Mouse (Mus musculus): ENCODE measurements around the gene Sik2. TPM values are rescaled to one million over a fixed set of nuclear protein-coding genes. Genes with fewer than 3 reads are reported as not detected.

Gene Sik2
- polyA plus RNA-seq, 1 experiment from 2014 or later = 10.4 TPM

GRCm38 (mm10) chr9:50884741-50885599 lies 123.9 kb downstream of the Sik2 start:
- no peak overlapping the region for H3K9ac ChIP-seq (replicated peaks; ENCODE audit: low read depth)
- H3K36me3 ChIP-seq (ENCODE audit: insufficient read depth, low read length) = no peaks in the 10 kb centered on the region
- DNase-seq (ENCODE audit: low spot score) (peak; percentile 95), ATAC-seq (peak; percentile 70)
- H3K9me3 ChIP-seq (ENCODE audit: low read length) = no peaks in the 10 kb centered on the region
- no peak overlapping the region for H3K4me3 ChIP-seq (ENCODE audit: low read depth, low read length)
- no peaks in the 10 kb centered on the region for H3K27me3 ChIP-seq (replicated peaks; ENCODE audit: insufficient read depth, low read length)
- H3K27ac ChIP-seq (ENCODE audit: low read length) = peak overlapping the region; percentile 78
- H3K4me1 ChIP-seq (ENCODE audit: insufficient read depth, low read depth, low read length) = peaks cover 39% of the 10 kb centered on the region; the same call in 1 of the 2 replicates
- 39% methylated on average over 10 of the region's 10 CpGs for WGBS
- peak; percentile 88 for TF ChIP-seq EP300 (IDR thresholded peaks at IDR 0.05)
- no peak for TF ChIP-seq CTCF (IDR thresholded peaks at IDR 0.05)
- 0 out of 2 replicates have a peak overlapping the region, but pooled peaks have one; percentile 30 for H3K4me2 ChIP-seq (replicated peaks; ENCODE audit: low read depth, low read length)

GRCm38 (mm10) chr9:50884093-50884492 lies 124.8 kb downstream of the Sik2 start:
- Histone ChIP-seq H3K9ac (replicated peaks; ENCODE audit: low read depth) (no peak overlapping the region), H3K9me3 (ENCODE audit: low read length) (no peaks in the 10 kb centered on the region), H3K4me2 (replicated peaks; ENCODE audit: low read depth, low read length) (no peak overlapping the region), H3K4me1 (ENCODE audit: insufficient read depth, low read depth, low read length) (peaks cover 39% of the 10 kb centered on the region; the same call in 1 of the 2 replicates), H3K27me3 (replicated peaks; ENCODE audit: insufficient read depth, low read length) (no peaks in the 10 kb centered on the region), H3K27ac (ENCODE audit: low read length) (peak overlapping the region; percentile 78), H3K4me3 (ENCODE audit: low read depth, low read length) (no peak overlapping the region), H3K36me3 (ENCODE audit: insufficient read depth, low read length) (peaks cover 2% of the 10 kb centered on the region; the same call in 1 of the 2 replicates)
- no peak for TF ChIP-seq EP300 (IDR thresholded peaks at IDR 0.05)
- TF ChIP-seq CTCF (IDR thresholded peaks at IDR 0.05) = no peak
- ATAC-seq = no peak
- WGBS = 62% methylated on average over 8 of the region's 8 CpGs
- no peak for DNase-seq (ENCODE audit: low spot score)

- no peak for ATAC-seq
- peak; percentile 57 for TF ChIP-seq EP300 (IDR thresholded peaks at IDR 0.05)
- TF ChIP-seq CTCF (IDR thresholded peaks at IDR 0.05) = no peak
- Histone ChIP-seq H3K9ac (replicated peaks; ENCODE audit: low read depth) (no peak overlapping the region), H3K4me1 (ENCODE audit: insufficient read depth, low read depth, low read length) (peaks cover 33% of the 10 kb centered on the region; the same call in 1 of the 2 replicates), H3K27me3 (replicated peaks; ENCODE audit: insufficient read depth, low read length) (no peaks in the 10 kb centered on the region), H3K4me2 (replicated peaks; ENCODE audit: low read depth, low read length) (no peak overlapping the region), H3K36me3 (ENCODE audit: insufficient read depth, low read length) (peaks cover 11% of the 10 kb centered on the region; the same call in 1 of the 2 replicates), H3K27ac (ENCODE audit: low read length) (no peak overlapping the region), H3K9me3 (ENCODE audit: low read length) (no peaks in the 10 kb centered on the region), H3K4me3 (ENCODE audit: low read depth, low read length) (no peak overlapping the region)
- WGBS = 61% methylated on average over 2 of the region's 2 CpGs
- DNase-seq (ENCODE audit: low spot score) = peak; percentile 45
Measured at GRCm38 (mm10) chr9:50882183-50882582, 126.7 kb downstream of the Sik2 start.

- H3K9me3 ChIP-seq (ENCODE audit: low read length) = no peaks in the 10 kb centered on the region
- WGBS = 57% methylated on average over 3 of the region's 3 CpGs
- TF ChIP-seq EP300 (IDR thresholded peaks at IDR 0.05) = no peak
- TF ChIP-seq CTCF (IDR thresholded peaks at IDR 0.05) = no peak
- no peak for ATAC-seq
- no peak overlapping the region for H3K4me2 ChIP-seq (replicated peaks; ENCODE audit: low read depth, low read length)
- no peak overlapping the region for H3K4me3 ChIP-seq (ENCODE audit: low read depth, low read length)
- H3K4me1 ChIP-seq (ENCODE audit: insufficient read depth, low read depth, low read length) = no peaks in the 10 kb centered on the region
- no peaks in the 10 kb centered on the region for H3K27me3 ChIP-seq (replicated peaks; ENCODE audit: insufficient read depth, low read length)
- H3K36me3 ChIP-seq (ENCODE audit: insufficient read depth, low read length) = peaks cover 18% of the 10 kb centered on the region; the same call in 1 of the 2 replicates
- H3K9ac ChIP-seq (replicated peaks; ENCODE audit: low read depth) = no peak overlapping the region
- H3K27ac ChIP-seq (ENCODE audit: low read length) = no peak overlapping the region
- no peak for DNase-seq (ENCODE audit: low spot score)
Measured at GRCm38 (mm10) chr9:50877431-50877830, 131.4 kb downstream of the Sik2 start.

- no peaks in the 10 kb centered on the region for H3K4me1 ChIP-seq (ENCODE audit: insufficient read depth, low read depth, low read length)
- no peak overlapping the region for H3K4me2 ChIP-seq (replicated peaks; ENCODE audit: low read depth, low read length)
- H3K9ac ChIP-seq (replicated peaks; ENCODE audit: low read depth) = no peak overlapping the region
- peaks cover 18% of the 10 kb centered on the region; the same call in 1 of the 2 replicates for H3K36me3 ChIP-seq (ENCODE audit: insufficient read depth, low read length)
- no peaks in the 10 kb centered on the region for H3K9me3 ChIP-seq (ENCODE audit: low read length)
- H3K27ac ChIP-seq (ENCODE audit: low read length) = no peak overlapping the region
- no peaks in the 10 kb centered on the region for H3K27me3 ChIP-seq (replicated peaks; ENCODE audit: insufficient read depth, low read length)
- WGBS = 87% methylated on average over 3 of the region's 3 CpGs
- DNase-seq (ENCODE audit: low spot score) (no peak), ATAC-seq (no peak)
- H3K4me3 ChIP-seq (ENCODE audit: low read depth, low read length) = no peak overlapping the region
- no peak for TF ChIP-seq CTCF (IDR thresholded peaks at IDR 0.05)
- no peak for TF ChIP-seq EP300 (IDR thresholded peaks at IDR 0.05)
Measured at GRCm38 (mm10) chr9:50876287-50876686, 132.6 kb downstream of the Sik2 start.

GRCm38 (mm10) chr9:50875470-50875869 lies 133.4 kb downstream of the Sik2 start:
- Histone ChIP-seq H3K4me1 (ENCODE audit: insufficient read depth, low read depth, low read length) (no peaks in the 10 kb centered on the region), H3K4me3 (ENCODE audit: low read depth, low read length) (no peak overlapping the region), H3K9ac (replicated peaks; ENCODE audit: low read depth) (no peak overlapping the region), H3K4me2 (replicated peaks; ENCODE audit: low read depth, low read length) (no peak overlapping the region), H3K27me3 (replicated peaks; ENCODE audit: insufficient read depth, low read length) (no peaks in the 10 kb centered on the region), H3K9me3 (ENCODE audit: low read length) (no peaks in the 10 kb centered on the region), H3K27ac (ENCODE audit: low read length) (no peak overlapping the region), H3K36me3 (ENCODE audit: insufficient read depth, low read length) (peaks cover 18% of the 10 kb centered on the region; the same call in 1 of the 2 replicates)
- ATAC-seq (no peak), DNase-seq (ENCODE audit: low spot score) (no peak)
- no peak for TF ChIP-seq EP300 (IDR thresholded peaks at IDR 0.05)
- no peak for TF ChIP-seq CTCF (IDR thresholded peaks at IDR 0.05)
- WGBS = 96% methylated on average over 4 of the region's 4 CpGs

Data from lung, postnatal 0 days (tissue).